Mouse (Mus musculus) testis, adult 2 months (tissue): ENCODE results near the gene Tle6.

Experiments used
- CTCF ChIP-seq: fragments of 200-500 bp; IDR thresholded peaks from 2 replicates; pipeline ENCODE4 v1.5.1; 2012; ENCODE audit warnings: low read depth, mild to moderate bottlenecking, inconsistent platforms, low read length, moderate library complexity; ENCODE audit not compliant: control insufficient read depth, insufficient read depth, insufficient replicate concordance
- POLR2A ChIP-seq: fragments of 200-500 bp; IDR thresholded peaks from 2 replicates; pipeline ENCODE4 v1.6.1; 2012; ENCODE audit warnings: low read depth, mild to moderate bottlenecking, inconsistent platforms, low read length, moderate library complexity; ENCODE audit not compliant: control insufficient read depth

DNA sequence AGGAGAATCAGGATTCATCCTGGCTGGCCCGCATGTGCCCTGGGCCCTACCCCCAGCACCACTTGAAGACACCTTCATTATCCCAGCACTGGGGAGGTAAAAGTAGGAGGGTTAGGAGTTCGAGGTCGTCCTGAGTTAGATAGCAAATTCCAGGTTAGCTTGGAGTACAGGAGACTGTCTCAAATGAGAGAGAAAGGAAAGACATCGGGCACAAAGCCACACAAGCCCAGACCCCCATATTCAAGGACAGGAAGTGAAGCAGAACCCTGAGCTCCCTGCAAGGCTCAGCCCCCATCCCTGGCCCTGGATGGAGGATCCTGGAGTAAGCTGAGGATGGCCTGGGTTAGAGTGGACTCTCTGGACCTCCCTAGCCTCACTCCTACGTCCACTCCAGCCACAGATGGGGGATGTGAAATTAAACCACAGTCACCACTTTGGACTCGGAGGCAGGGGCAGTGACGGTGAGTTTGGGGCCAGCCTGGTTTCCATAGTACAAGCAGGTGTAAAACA lies 578 bp upstream of the Tle6 start:
- TF ChIP-seq CTCF = no peak
- TF ChIP-seq POLR2A = no peak
